Mouse (Mus musculus) small intestine, adult 2 months (tissue): ENCODE results near the gene Pcdh15. TPM values are rescaled to one million over a fixed set of nuclear protein-coding genes. Genes with fewer than 3 reads are reported as not detected.

ENCODE experiments used
- H3K27ac ChIP-seq: fragments of 200-500 bp; 2 replicates; pipeline ENCODE4 v1.5.1; 2012; ENCODE audit warnings: low read depth, low read length, control low read depth, inconsistent platforms; ENCODE audit not compliant: insufficient read depth
- H3K27me3 ChIP-seq: fragments of 200-500 bp; 2 replicates; pipeline ENCODE4 v1.6.1; 2012; ENCODE audit warnings: mild to moderate bottlenecking, moderate library complexity, low read length, inconsistent platforms; ENCODE audit not compliant: control insufficient read depth, insufficient read depth
- H3K36me3 ChIP-seq: fragments of 200-500 bp; 2 replicates; pipeline ENCODE4 v1.6.1; 2012; ENCODE audit warnings: mild to moderate bottlenecking, low read length, control low read depth, inconsistent platforms; ENCODE audit not compliant: control insufficient read depth, insufficient read depth
- H3K4me1 ChIP-seq: fragments of 200-500 bp; 2 replicates; pipeline ENCODE4 v1.6.1; 2012; ENCODE audit warnings: low read length, inconsistent platforms, mixed read lengths; ENCODE audit not compliant: control insufficient read depth, insufficient read depth, insufficient read length
- H3K4me3 ChIP-seq: fragments of 200-500 bp; 2 replicates; pipeline ENCODE4 v1.5.1; 2012; ENCODE audit warnings: low read depth, mild to moderate bottlenecking, control low read depth, inconsistent platforms, low read length, moderate library complexity
- CTCF ChIP-seq: fragments of 200-500 bp; IDR thresholded peaks from 2 replicates; pipeline ENCODE4 v1.5.1; 2012; ENCODE audit warnings: low read depth, mild to moderate bottlenecking, control low read depth, inconsistent platforms, low read length, moderate library complexity, mixed read lengths; ENCODE audit not compliant: insufficient replicate concordance, insufficient read length; ENCODE audit errors: extremely low read depth
- POLR2A ChIP-seq: fragments of 200-500 bp; IDR thresholded peaks from 2 replicates; pipeline ENCODE4 v1.6.1; 2012; ENCODE audit warnings: low read depth, mild to moderate bottlenecking, control low read depth, inconsistent platforms, low read length, moderate library complexity
- WGBS: fragments of 180-500 bp; shearing (Covaris S2); methylation state at CpG from one replicate; pipeline ENCODE4 v1.1.7; 2018; 5-methylcytosine and 5-hydroxymethylcytosine counted together
- polyA plus RNA-seq: library from polyadenylated mRNA; depleted of rRNA; stranded (reverse); fragments of >200 nt; gene quantifications from 2 replicates; pipeline ENCODE4 v1.2.3, GENCODE M21; 2012

Gene Pcdh15
- polyA plus RNA-seq, 1 experiment = 0.16 TPM

DNA sequence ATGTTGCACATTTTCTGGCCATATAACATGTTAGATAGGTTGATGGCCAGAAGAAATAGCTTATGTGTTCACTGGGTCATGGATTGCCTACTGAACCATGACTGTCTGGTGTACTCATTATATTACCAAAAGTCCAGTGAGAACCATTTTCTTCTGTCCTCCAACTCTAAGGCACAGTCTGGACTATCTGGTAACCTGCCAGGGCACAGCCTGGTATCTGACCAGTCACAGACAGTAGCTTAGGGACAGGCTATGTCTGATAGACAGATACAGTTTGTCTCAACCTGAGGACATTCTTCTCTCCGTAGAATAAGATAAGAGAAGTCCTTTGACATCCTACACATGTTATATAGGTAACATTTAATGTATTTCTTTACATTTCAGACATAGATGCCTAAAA, 1279.6 kb downstream of the Pcdh15 start:
- Histone ChIP-seq H3K27ac (no peak overlapping the region), H3K4me3 (no peak overlapping the region), H3K4me1 (no peaks in the 10 kb centered on the region), H3K27me3 (no peaks in the 10 kb centered on the region), H3K36me3 (no peaks in the 10 kb centered on the region)
- WGBS = 74% methylated on average over 1 of the region's 1 CpGs
- TF ChIP-seq POLR2A (no peak), CTCF (no peak)

GRCm38 (mm10) chr10:74379276-74380134, 1280.4 kb downstream of the Pcdh15 start:
- Histone ChIP-seq H3K27me3 (no peaks in the 10 kb centered on the region), H3K36me3 (no peaks in the 10 kb centered on the region), H3K27ac (no peak overlapping the region), H3K4me3 (no peak overlapping the region), H3K4me1 (no peaks in the 10 kb centered on the region)
- TF ChIP-seq POLR2A = no peak
- TF ChIP-seq CTCF = no peak
- 44% methylated on average over 7 of the region's 7 CpGs for WGBS

- no peaks in the 10 kb centered on the region for H3K36me3 ChIP-seq
- 74% methylated on average over 10 of the region's 10 CpGs for WGBS
- no peak overlapping the region for H3K4me3 ChIP-seq
- H3K27me3 ChIP-seq = no peaks in the 10 kb centered on the region
- H3K4me1 ChIP-seq = no peaks in the 10 kb centered on the region
- no peak for TF ChIP-seq CTCF
- TF ChIP-seq POLR2A = no peak
- no peak overlapping the region for H3K27ac ChIP-seq
Measured at GRCm38 (mm10) chr10:74387538-74388499, 1288.7 kb downstream of the Pcdh15 start.

GRCm38 (mm10) chr10:74403111-74403510, 1304.0 kb downstream of the Pcdh15 start:
- 85% methylated on average over 8 of the region's 8 CpGs for WGBS
- Histone ChIP-seq H3K4me3 (no peak overlapping the region), H3K27ac (no peak overlapping the region), H3K4me1 (no peaks in the 10 kb centered on the region), H3K27me3 (no peaks in the 10 kb centered on the region), H3K36me3 (no peaks in the 10 kb centered on the region)
- TF ChIP-seq POLR2A (no peak), CTCF (no peak)

DNA sequence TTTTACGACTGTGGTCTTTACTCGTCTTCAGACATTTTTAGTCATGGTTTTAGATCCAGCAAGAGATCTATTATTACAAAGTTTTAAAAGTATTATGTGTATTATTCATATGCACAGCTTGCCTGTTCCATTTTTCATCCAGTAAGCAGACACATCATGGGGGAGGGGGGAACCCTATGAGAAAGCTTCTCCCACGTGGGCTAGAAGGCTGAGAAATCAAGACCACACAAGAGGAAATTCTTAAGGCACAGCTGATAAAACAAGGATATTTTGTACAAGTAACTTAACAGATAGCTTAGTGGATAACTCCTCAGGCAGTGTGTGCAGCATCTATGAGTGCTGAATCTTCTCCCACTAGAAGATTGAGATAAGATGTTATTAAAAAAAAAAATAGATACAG, 1314.9 kb downstream of the Pcdh15 start:
- Histone ChIP-seq H3K4me1 (no peaks in the 10 kb centered on the region), H3K27ac (no peak overlapping the region), H3K27me3 (no peaks in the 10 kb centered on the region), H3K36me3 (no peaks in the 10 kb centered on the region), H3K4me3 (no peak overlapping the region)
- no peak for TF ChIP-seq CTCF
- 64% methylated on average over 3 of the region's 3 CpGs for WGBS

DNA sequence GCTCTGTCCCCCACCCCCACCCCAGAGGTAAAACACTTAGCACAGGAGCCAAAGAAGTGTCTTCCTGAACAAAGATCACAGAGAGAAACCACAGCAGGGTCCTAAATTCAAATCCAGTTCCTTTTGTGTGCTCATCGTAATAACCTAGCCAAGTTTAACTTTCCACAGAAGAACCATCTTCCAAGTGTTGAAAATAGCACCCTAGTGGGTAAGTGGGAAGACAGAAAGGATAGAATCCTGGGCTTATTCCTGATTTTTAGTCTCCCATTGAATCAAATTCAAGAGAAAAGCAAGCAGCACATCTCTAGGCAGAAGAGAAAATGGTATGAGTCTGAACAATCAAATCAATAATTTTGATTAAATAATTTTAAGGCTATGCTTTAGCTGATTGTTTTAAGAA, 1315.8 kb downstream of the Pcdh15 start:
- WGBS = 83% methylated on average over 1 of the region's 1 CpGs
- no peaks in the 10 kb centered on the region for H3K4me1 ChIP-seq
- no peaks in the 10 kb centered on the region for H3K27me3 ChIP-seq
- no peak for TF ChIP-seq POLR2A
- TF ChIP-seq CTCF = no peak
- H3K36me3 ChIP-seq = no peaks in the 10 kb centered on the region
- H3K4me3 ChIP-seq = no peak overlapping the region
- H3K27ac ChIP-seq = no peak overlapping the region

DNA sequence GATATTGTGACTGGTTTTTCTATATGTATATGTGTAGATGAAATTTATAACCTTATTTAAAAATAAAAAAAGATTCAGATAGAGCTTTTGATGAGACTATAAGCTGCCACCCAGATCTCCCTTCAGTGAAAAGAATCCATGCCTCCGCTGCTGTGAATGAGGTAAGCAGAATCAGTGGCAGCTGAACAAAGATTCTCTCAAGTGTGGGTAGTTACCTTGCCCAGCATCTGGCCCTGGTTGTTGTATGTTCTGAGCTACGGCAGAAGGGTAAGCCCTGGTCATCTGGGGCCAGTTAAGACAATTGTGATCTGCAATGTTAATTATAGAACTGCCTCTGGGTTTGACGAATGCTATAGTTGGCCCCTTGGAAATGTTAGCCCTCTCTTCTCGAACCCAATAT, 1316.2 kb downstream of the Pcdh15 start:
- no peak for TF ChIP-seq CTCF
- Histone ChIP-seq H3K27me3 (no peaks in the 10 kb centered on the region), H3K27ac (no peak overlapping the region), H3K36me3 (no peaks in the 10 kb centered on the region), H3K4me1 (no peaks in the 10 kb centered on the region), H3K4me3 (no peak overlapping the region)
- WGBS = 70% methylated on average over 4 of the region's 4 CpGs
